Mouse (Mus musculus) cerebral cortex, adult 2 months (tissue): ENCODE measurements around the gene Limch1.

Experiments used
- WGBS: fragments of 180-500 bp; shearing (Covaris S2); methylation state at CpG from one replicate; pipeline ENCODE4 v1.1.7; 2018; 5-methylcytosine and 5-hydroxymethylcytosine counted together

Gene Limch1

GRCm38 (mm10) chr5:66979332-66980218 is 233.9 kb downstream of the Limch1 start:
- WGBS = 30% methylated on average over 19 of the region's 19 CpGs

DNA sequence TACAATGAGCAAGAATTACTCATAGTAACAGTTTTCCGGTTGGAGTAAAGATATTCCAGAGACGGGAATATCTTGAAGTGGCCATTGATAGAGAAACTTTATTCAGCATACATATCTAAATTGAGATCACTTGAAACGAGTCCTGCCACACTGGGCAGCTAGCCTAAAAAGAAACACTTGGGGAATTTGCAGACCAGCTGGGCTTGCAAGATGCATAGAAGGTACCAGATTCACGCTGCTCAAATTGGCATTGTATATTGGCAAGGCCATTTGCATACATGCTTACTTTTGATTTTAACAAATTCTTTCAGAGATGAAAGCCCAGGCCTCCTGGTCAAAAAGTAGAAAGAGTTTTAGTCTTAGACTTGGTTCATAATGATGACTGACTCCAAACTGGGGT is 235.2 kb downstream of the Limch1 start:
- 33% methylated on average over 4 of the region's 4 CpGs for WGBS

- 89% methylated on average over 5 of the region's 5 CpGs for WGBS
Measured at GRCm38 (mm10) chr5:66983104-66983503, 237.5 kb downstream of the Limch1 start.

DNA sequence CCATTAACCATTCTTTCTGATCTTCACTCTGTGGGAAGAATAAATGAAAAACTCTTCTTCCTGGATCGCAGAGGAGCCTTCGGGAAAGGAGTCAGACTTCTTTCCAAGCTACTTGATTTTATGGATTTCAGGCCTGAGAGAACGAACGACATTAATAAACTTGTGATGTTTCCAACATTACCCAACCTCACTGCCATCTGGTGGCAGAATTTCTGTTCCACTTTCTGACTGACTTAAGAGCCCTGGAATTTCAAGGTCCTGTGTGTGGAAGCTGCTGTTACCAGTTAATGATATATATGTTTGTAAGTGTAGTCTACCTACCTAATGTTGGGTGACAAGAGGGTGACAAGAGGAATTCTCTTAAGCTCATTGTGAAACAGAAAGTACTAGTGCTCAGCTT is 243.3 kb downstream of the Limch1 start:
- 43% methylated on average over 4 of the region's 4 CpGs for WGBS

GRCm38 (mm10) chr5:66989531-66989930 is 243.9 kb downstream of the Limch1 start:
- WGBS = 77% methylated on average over 7 of the region's 7 CpGs

DNA sequence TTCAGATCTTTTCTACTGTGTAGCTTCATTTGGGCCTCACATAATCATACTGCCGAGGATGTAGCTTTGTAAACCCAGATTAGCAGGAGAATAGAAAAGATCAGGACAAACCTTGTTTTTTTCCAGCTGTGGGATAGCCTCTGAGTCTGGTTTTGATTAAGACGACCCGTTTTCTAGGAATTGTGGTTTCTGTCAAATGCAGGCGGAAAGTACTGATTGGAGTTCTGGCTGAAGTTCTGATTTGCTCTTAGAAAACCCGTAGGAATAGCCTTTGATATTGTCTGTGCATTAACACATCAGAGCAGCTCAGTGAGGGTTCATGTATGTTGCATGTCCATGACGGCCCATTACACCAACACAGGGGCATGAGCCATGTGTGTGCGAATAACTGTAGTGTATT is 246.8 kb downstream of the Limch1 start:
- WGBS = 81% methylated on average over 7 of the region's 7 CpGs

DNA sequence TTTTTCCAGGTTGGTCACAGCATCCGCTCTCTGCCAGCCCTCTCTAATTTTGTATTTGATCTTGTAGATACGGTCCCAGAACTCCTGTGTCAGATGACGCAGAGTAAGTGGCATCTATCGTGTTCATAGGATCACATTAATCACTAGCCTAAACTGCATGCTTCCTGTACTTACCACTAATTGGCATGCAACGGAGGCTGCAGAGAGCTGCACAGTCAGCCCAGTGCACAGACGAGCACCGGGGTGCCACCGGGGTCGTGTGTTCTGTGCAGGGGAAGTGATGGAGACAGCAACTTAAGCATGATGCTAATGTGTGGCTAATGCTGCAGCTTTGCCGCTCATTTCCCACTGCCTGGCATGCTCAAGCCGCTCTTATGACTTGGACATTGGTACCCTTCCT is 247.4 kb downstream of the Limch1 start:
- 76% methylated on average over 11 of the region's 11 CpGs for WGBS

GRCm38 (mm10) chr5:66996124-66996523 is 250.5 kb downstream of the Limch1 start:
- 48% methylated on average over 3 of the region's 3 CpGs for WGBS

DNA sequence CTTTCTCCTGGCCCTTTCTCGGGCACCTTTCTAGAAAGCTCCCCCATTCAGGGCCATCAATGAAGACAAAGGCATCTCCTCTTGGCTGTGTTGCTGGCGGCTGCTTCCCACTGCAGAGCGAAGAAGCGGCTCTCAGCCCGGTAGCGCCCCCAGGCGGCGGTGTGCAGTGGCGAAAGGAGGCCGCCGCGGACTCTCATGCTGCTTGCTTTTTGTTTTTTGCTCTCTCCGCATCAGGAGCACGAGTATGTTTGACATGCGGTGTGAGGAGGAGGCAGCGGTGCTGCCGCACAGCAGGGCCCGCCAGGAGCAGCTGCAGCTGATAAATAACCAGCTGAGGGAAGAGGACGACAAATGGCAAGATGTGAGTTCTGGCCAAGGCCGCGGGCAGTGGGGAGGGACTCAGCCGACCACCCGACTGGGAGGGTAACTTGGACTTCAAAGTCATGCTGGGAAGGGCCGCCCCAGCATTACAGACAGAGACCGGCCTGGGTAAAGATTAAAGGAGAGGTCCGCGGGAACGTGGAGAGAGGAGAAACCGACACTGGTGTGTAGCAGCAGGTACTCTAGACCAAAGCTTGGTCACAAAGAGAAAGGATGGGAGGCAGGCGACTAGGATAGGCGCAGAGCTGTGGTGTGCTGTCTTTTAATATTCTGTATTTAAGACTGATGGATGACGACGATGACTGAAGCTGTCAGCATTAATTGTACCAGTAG is 251.4 kb downstream of the Limch1 start:
- 13% methylated on average over 33 of the region's 33 CpGs for WGBS

- WGBS = 38% methylated on average over 7 of the region's 7 CpGs
Measured at GRCm38 (mm10) chr5:66997600-66997930, 251.9 kb downstream of the Limch1 start.

DNA sequence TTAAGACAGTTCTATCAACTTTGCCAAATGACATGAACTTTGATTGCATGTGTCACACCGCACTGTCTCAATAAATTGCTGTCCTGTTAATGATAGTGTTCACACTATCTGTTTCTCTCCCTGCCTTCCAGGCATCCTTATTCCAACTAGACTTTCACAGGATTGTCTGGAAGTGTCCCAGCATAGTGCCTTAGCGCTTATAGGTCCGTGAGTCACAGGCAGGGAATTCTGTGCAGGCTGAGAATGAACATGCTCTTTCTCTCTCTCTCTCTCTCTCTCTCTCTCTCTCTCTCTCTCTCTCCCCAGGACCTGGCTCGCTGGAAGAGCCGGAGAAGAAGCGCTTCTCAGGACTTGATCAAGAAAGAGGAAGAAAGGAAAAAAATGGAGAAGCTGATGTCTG is 252.7 kb downstream of the Limch1 start:
- WGBS = 65% methylated on average over 6 of the region's 6 CpGs

GRCm38 (mm10) chr5:67002346-67002745 is 256.7 kb downstream of the Limch1 start:
- WGBS = 96% methylated on average over 6 of the region's 6 CpGs

DNA sequence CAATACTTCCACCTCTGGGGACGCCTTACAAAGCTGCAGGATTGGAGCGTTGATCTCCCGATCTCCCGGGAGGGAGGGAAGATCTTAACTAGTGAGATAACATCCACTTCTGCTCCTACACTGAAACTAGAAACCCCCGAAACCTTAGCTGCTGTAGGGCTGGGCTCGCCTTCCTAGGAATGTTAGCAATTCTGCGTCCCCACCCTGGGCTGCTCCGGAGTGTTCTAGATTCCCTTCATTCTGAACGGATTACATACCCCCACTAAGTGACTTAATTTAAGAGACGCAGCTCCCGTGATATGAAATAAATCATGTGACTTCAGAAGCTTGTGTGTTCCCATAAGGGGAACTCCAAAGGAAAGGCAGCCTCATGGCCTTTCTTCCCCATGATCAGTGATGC is 259.0 kb downstream of the Limch1 start:
- WGBS = 90% methylated on average over 11 of the region's 11 CpGs

- 65% methylated on average over 16 of the region's 16 CpGs for WGBS
Measured at GRCm38 (mm10) chr5:67011043-67011870, 265.6 kb downstream of the Limch1 start.

- WGBS = 52% methylated on average over 4 of the region's 4 CpGs
Measured at GRCm38 (mm10) chr5:67011985-67012384, 266.4 kb downstream of the Limch1 start.

DNA sequence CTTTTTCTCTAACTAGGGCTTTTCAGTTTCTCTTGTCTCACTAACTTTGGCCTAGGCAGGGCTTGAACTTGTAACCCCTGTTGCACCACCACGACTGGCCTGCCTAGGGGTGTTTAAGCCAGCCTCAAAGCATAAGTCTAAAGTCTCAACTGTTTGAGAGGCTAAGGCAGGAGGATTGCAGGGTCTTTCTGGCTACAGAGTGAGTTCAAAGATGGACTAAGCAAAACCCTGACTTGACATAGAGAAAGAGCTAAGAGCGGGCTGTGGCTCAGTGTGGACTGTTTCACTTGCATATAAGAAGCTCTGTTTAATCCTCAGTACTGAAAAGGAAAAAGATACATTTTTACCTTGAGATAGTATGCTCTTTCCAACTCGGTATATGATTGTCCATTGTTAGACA is 268.3 kb downstream of the Limch1 start:
- 85% methylated on average over 3 of the region's 3 CpGs for WGBS

GRCm38 (mm10) chr5:67016450-67016849 is 270.8 kb downstream of the Limch1 start:
- 6% methylated on average over 7 of the region's 7 CpGs for WGBS

DNA sequence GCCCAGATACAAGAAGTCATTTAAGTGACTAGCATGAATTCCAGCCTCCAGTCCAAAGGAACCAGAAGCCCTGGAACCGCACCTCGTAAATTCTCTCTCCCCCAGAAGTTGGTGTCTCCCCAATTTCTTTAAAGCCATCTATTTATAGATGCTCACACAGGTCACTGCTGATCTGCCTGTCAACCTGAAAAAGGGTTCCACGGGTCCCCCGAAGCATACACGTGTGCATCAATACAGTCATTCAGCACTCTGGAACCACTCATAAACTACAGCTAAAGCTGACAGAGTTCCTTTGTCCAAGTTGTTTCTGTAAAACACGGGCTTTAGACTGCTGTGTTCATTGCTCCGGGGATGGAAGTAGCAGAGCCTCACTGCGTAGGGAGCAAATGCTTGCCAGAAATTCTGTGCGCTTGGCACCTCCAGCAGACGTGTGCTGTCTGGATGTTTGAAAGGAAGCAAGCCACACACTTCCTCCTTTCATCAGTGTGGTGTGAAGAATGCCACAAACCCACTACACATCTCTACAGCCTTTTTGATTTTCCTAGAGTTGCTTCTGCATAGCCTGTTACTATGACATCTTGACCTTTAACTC is 278.9 kb downstream of the Limch1 start:
- 26% methylated on average over 10 of the region's 10 CpGs for WGBS

DNA sequence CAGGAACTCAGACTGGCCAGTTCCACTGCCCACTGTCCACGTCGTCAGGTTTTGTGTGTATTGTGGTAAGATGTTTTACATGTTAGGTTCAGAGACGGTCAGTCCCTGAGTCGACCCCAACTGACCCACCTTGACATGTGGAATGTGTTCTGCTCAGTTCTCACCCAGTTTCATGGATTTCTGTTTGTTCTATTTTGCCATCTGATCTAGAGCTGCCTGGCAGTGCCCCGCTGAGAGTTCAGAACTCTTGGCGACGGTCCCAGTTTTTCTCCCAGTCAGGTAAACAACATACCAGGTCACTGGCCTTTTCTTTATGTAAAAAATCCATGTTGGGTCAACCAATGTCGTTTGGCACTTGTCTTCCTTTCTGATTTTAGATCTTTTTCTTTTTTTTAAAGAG is 279.5 kb downstream of the Limch1 start:
- 68% methylated on average over 8 of the region's 8 CpGs for WGBS

DNA sequence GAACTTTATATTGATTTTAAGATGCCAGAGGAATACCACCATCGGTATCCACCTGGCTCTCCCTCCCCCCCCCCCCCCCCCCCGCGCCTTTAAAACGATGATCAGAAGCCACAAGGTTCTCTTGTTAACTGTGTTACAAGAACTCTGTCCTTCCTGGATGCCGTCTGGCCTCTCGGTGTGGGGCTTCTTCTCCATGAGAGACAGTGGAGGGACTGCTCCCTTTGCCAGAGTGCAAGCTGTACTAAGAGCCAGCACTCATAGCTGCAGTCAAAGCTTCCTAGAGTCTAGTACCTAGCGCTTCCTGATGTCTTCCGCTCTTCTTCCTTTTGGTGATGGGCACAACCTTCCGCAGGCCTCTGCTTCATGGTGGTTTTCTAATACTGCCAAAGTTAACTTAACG is 280.0 kb downstream of the Limch1 start:
- 82% methylated on average over 10 of the region's 10 CpGs for WGBS

GRCm38 (mm10) chr5:67028786-67029185 is 283.2 kb downstream of the Limch1 start:
- 70% methylated on average over 16 of the region's 16 CpGs for WGBS

DNA sequence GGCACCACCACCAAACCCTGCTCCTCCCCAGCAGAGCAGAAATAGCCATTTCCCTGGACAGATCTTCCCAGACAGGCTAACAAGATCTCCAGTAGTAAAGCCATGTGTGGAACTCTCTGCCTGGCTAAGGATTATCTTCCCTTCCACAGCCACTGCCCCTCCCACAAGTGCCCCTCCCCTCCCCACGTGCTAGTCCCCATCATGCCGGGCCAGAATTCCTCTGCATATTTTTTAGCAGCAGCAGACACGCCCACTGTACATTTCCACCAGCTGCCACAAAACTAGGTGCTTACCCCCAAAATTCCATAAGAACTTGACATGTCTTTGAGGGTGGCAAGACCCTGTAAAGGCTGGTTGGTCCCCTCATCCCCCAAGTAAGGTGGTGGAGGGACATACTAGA is 284.3 kb downstream of the Limch1 start:
- 41% methylated on average over 3 of the region's 3 CpGs for WGBS
